Mouse (Mus musculus) left cerebral cortex, postnatal 36 days (tissue): Measurements from ENCODE around the gene Paqr7. TPM values are rescaled to one million over a fixed set of nuclear protein-coding genes. Genes with fewer than 3 reads are reported as not detected.

ENCODE experiments used
- DNase-seq, 2 experiments: peaks; one replicate each; pipeline ENCODE4 v3.0.0; 2021 to 2022; ENCODE audit warnings: low spot score in 2 of 2, mixed read lengths in 1 of 2
- intact Hi-C: fragments of 180-260 bp; cut with DNase I; formaldehyde crosslinking; loops from one replicate; pipeline ENCODE4 v1.15.1; 2025
- total RNA-seq, 2 experiments: library from RNA; stranded (reverse); gene quantifications; 2 replicates each; pipeline ENCODE4 v1.2.3; 2021

Paqr7 gene
- total RNA-seq, 2 experiments from 2014 or later: 56.5 to 65.6 TPM

DNA sequence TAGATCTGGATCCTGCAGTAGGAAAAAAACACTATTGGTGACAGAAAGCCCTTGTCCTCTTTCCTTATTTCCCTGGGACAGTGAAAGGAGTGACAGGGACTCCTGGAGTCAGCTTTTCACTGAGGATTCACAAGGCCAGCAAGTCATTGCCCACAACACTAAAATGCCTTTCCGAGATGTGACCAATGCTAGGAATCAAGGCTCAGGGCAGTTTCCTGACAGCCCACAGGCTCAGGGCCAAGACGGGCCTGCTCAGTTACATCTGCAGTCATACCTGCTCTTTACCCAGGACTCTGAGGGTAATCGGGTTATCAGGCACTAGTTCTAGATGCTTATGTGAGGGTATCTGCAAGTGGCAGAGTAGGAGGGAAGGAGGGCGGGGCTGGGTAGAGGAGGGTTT lies 26.9 kb downstream of the Paqr7 start:
- no peak for DNase-seq

DNA sequence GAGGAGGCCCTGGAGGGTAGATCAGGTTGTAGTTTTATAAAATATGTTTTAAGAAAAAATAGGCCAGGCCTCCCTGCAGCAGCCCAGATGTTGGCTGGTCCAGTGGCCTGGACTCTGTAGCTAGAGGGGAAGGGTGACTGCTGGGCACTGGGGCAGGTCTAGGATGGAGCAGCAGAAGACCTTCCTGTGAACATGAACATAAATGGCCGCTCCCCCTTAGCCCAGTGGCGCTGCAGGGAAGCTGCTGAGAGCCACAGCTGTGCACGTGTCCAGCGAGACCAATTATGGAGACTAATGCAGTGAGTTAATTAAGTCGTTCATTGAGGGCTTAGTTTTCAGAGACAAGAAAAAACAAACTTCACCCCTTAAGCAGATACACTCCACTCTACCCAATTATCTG lies 29.3 kb downstream of the Paqr7 start:
- intact Hi-C loops: no loop called here
- no peak for DNase-seq

More for the DNA sequence above, 26.9 kb downstream of the Paqr7 start:
- intact Hi-C loops: no loop called here

- DNase-seq: no peak
- intact Hi-C loops: no loop called here
Observed at GRCm38 (mm10) chr4:134526220-134526619, 29.7 kb downstream of the Paqr7 start.

- intact Hi-C loops: no loop called here
- DNase-seq: no peak
Observed at GRCm38 (mm10) chr4:134532928-134533327, 36.4 kb downstream of the Paqr7 start.

GRCm38 (mm10) chr4:134533421-134533820 lies 36.9 kb downstream of the Paqr7 start:
- no peak for DNase-seq
- intact Hi-C loops: no loop called here

DNA sequence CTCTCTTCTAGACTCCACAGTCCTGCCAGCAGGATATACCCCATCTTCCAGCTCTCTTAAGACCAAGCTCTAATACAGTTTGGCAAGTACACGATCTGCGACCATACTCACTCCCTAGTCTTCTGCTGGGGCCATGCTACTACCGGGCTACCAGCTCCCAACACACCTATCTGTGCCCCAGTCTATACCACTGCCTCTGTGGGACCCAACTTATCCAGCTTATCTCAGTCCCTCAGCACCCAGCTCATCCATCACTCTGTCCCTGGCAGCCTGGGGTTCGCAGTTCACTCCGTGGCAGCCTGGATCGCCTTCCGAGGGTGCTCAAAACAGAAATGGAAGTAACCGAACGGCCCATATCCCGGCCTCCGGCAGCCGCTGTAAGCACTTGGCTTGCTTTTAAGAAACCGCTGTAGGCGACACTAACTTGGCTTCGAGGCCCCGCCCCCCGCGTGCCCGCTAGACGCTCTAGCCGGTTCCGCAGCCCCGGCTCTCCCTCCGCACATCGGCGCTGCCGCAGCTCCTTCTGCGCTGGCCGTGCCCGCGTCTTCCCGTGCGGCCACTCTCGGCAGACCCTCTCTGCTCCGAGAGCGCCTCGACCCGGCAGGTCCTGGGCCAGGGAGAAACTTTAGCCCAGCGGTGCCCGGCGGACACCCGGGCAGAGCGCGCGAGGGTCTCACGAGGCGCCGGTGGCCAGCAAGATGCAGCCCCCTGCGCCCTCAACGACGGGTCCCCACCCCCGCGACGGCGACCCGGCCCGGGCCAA lies 37.8 kb downstream of the Paqr7 start:
- intact Hi-C loops: loop anchor here (2.0 kb wide), 1 partner anchor 18 kb away; no protein-coding TSS in a partner anchor
- peak; percentile 41 to 57 for DNase-seq

DNA sequence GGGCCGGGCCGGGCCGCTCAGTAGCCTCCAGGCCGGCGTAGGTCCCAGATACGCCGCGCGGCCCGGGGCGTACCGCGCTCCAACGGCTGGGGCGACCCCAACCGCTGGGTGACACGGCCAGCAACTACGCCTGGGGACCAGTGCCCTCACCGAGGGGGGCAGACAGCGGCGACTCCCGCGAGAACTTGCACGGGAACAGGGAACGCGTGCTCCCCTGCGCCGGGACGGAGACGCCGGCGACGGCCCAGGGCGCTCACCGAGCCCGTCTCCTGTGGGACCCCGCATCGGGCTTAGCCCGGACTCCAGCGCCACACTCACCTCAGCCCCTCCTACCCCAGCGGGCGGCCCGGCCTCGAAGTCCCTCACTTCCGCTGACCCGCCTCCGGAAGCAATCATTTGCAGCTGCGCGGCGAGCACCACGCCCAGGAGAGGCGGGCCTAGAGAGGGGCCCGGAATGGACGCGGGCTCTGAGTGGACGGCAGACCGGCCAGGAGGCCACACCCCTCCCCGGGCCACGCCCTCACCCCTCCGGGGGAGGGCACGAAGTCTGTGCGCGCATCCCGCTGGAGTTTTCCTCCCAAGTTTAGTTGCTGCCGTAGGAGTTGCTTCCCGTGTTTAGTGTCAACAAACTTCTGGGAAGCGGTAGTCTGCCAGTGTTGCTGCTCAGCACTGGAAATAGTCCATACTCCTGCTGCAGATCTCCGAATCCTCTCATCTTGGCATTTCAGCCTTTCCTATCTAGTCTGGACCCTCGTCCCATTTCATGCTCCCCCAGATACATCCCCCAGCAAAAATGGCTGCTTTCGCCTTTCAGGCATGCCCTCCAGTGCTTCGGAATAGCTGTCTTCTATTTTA lies 38.7 kb downstream of the Paqr7 start, which contains the start of gene Mtfr1l:
Mtfr1l (minus strand) TSS at position 456 of the 855 bp plus-strand sequence.
- intact Hi-C loops: loop anchor here (2.0 kb wide), 1 partner anchor 18 kb away; no protein-coding TSS in a partner anchor

DNA sequence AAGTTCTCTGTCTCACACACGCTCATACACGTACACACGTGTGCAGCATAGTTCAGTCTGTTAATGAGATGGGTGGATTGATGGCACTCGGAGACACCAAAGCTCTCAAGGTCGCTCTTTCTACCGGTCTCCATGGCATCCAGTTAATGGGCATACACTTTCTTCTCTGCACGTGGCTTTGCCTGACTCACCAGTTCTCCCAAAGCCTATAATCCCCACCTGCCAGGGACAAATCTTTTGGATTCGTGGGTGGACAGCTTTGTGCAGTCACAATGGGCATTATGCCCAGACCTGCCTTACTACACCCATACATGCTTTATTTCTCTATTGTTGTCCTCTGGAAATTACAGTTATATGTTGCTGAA lies 39.3 kb downstream of the Paqr7 start:
- intact Hi-C loops: loop anchor here (2.0 kb wide), 1 partner anchor 19 kb away; no protein-coding TSS in a partner anchor
- peak; percentile 47 to 59 for DNase-seq

More for the DNA sequence above, 38.7 kb downstream of the Paqr7 start, which contains the start of gene Mtfr1l:
- peak; percentile 96 to 97 for DNase-seq

- intact Hi-C loops: no loop called here
- DNase-seq: no peak
Observed at GRCm38 (mm10) chr4:134538997-134539580, 42.6 kb downstream of the Paqr7 start.

GRCm38 (mm10) chr4:134542726-134543125 lies 46.2 kb downstream of the Paqr7 start:
- intact Hi-C loops: loop anchor here (2.0 kb wide), 2 partner anchors 170 to 256 kb away; no protein-coding TSS in a partner anchor
- DNase-seq: no peak

GRCm38 (mm10) chr4:134543261-134543660 lies 46.8 kb downstream of the Paqr7 start:
- intact Hi-C loops: loop anchor here (2.0 kb wide), 2 partner anchors 170 to 256 kb away; no protein-coding TSS in a partner anchor
- DNase-seq: peak; percentile 86 to 91

- no peak for DNase-seq
- intact Hi-C loops: loop anchor here (1.0 kb wide), 1 partner anchor 245 kb away; no protein-coding TSS in a partner anchor
Observed at GRCm38 (mm10) chr4:134546814-134547705, 50.6 kb downstream of the Paqr7 start.

GRCm38 (mm10) chr4:134548169-134548938 lies 51.9 kb downstream of the Paqr7 start:
- intact Hi-C loops: no loop called here
- no peak for DNase-seq

DNA sequence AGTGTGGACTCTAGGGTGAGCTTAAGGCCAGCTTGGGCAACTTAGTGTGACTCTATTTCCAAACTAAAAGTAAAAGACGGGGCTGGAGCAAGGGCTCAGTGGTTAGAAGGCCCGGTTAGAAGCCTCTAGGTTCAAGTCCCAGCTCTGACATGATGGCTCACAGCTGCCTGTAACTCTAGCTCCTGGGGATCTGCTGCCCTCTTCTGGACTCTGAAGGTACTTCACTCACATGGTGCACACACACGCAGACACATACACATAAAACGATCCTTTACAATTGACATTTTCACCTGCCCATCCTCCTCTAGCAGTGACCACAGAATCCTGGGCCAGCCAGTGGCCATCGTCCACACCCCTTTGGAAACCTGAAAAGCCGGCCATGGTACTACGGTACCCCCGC lies 53.4 kb downstream of the Paqr7 start:
- DNase-seq: no peak
- intact Hi-C loops: no loop called here

DNA sequence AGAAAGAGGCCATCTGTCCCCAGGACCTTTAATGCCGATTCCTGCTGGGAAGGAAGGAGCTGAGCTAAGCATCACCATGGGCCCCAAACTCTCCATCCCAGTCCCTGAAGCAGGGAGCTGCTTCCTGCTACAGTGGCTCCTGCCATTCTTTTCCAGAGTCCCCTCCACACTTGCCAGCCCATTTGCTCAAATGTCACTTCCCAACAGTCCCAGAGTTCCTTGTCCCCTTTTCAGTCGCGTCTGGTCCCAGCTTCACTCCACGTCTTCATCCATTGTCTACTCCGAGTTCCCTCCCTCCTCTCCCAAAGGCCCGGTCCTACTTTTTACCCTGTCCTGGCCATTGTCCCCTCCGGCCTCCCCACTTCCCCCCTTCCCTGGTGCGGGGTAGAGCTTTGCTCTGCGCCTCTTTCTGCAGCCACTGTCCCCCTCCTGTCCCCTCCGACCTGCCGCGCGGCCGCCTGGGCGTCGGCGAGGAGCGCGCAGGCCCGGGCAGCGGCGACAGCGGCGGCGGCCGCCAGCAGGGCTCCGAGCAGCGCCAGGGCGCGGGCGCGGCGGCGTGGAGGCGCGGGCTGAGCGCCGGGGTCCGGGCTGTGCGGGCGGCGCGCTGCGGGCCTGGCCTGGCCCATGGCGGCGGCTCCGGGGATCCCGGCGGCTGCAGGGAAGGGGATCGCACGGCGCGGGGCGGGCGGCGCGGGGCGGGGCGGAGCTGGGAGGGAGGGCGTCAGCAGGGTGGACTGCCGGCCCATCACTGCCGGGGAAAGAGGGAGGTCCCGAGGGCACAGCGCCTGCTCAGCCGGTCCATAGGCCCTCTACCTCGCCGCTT lies 55.2 kb downstream of the Paqr7 start, which contains the start of gene Selenon:
Selenon (minus strand) TSS at position 673 of the 823 bp plus-strand sequence.
- intact Hi-C loops: loop anchor here (2.0 kb wide), 1 partner anchor 145 kb away; no protein-coding TSS in a partner anchor
- peak; percentile 55 for DNase-seq

DNA sequence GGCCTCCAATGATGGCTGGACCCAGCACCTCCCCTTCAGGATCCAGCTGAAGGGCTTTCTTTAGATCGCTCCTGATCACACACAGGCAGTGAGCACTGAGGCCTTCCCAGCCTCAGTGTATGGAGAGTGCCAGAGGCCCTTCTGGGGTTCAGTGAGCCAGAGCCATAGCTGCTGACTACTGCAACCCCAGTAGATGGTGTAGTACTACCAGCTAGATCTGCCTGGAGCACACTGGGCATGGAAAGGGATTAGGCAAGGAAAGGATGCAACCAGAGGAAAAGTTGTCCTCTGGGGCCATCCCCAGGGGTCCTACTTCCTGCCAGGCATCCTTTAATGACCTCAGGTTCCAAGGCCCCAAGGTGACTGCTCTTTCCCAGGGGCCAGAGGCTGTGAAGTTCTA lies 57.1 kb downstream of the Paqr7 start:
- intact Hi-C loops: loop anchor here (2.0 kb wide), 1 partner anchor 143 kb away; no protein-coding TSS in a partner anchor
- no peak for DNase-seq

DNA sequence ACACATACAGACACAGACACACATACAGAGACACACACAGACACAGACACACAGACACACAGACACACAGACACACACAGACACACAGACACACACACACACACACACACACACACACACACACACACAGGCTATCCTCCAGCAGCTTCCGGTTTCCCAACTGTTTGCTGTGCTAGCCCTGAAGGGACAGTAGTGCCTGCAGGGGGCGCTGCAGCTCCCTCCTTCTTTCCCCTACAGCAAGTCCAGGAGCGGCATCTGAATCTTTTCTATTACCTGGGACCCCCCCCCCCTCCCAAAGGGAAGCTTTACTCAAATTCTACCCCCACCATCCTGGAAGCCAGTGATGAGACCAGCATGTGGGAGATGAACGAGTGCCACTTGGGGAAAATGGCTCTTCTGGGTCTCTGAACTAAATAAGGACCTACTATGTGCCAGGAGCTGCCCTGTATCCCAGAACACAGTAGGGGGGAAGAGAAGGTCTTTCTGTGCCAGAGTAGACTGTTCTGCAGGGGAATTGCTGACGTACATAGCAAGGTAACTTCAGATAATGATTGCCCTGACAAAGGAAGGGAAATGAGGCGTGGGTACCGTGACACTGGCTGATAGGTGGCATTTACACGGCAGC lies 59.6 kb downstream of the Paqr7 start:
- intact Hi-C loops: no loop called here
- DNase-seq: no peak
